Mouse (Mus musculus): ENCODE results near the gene Rbfox2. TPM values are rescaled to one million over a fixed set of nuclear protein-coding genes. Genes with fewer than 3 reads are reported as not detected.

Rbfox2 gene
- polyA plus RNA-seq, 1 experiment from 2014 or later: 118 TPM

DNA sequence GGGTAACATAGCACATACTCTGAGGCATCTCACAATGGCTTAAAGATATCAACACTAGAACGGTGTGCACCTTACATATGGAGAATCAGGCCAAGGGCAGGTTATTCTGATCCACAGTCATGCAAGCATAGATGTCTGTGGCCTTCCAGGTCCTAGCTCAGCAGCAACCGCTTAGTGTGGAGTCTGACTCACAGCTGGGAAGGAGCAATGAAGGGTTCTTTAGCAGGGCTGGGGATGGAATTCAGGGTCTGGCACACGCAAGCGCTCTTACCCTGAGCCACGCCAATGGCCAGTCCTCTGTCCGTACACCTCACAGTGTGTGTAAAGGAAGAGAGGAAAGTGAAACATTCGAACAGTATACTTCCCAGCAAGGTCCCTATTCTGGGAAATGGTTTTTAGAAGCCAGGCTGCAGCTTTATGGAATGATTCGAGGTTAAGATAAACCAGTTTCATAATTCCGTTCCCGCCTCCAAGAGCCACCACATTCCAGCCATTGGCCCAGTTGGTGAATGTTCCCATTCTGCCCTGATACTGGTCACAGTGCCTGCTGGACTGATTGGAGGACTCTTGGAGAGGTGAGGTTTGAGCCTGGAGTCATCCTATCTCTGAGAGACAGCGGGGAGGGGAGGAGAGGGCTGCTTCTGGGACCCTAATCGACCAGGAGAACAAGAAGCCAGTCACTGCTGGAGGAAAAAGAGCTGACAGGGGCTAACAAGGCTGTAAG lies 262.0 kb downstream of the Rbfox2 start, which contains the start of gene Apol6:
Apol6 (plus strand) TSS at position 133 of the 724 bp plus-strand sequence.
- H3K4me2 ChIP-seq (replicated peaks): no peak within 1 kb of the TSS
- no peaks in the 10 kb centered on the region for H3K27me3 ChIP-seq
- no peak within 1 kb of the TSS for H3K27ac ChIP-seq (replicated peaks)
- ATAC-seq (ENCODE audit: low FRiP score, low read depth): no peak
- WGBS: 85% methylated on average over 12 of the region's 12 CpGs
- H3K9ac ChIP-seq (replicated peaks): no peak within 1 kb of the TSS
- H3K4me1 ChIP-seq: no peaks in the 10 kb centered on the region
- H3K9me3 ChIP-seq: no peaks in the 10 kb centered on the region
- no peak within 1 kb of the TSS for H3K4me3 ChIP-seq
- H3K36me3 ChIP-seq: no peaks in the 10 kb centered on the region

- Histone ChIP-seq H3K36me3 (no peaks in the 10 kb centered on the region), H3K4me2 (replicated peaks) (no peak overlapping the region), H3K4me1 (peaks cover 14% of the 10 kb centered on the region; the same call in 1 of the 2 replicates), H3K9me3 (no peaks in the 10 kb centered on the region), H3K27me3 (no peaks in the 10 kb centered on the region), H3K27ac (replicated peaks) (no peak overlapping the region), H3K4me3 (no peak overlapping the region), H3K9ac (replicated peaks) (no peak overlapping the region)
- 82% methylated on average over 3 of the region's 3 CpGs for WGBS
- no peak for ATAC-seq (ENCODE audit: low FRiP score, low read depth)
These were observed 266.0 kb downstream of the Rbfox2 start for GRCm38 (mm10) chr15:77040784-77041183.

GRCm38 (mm10) chr15:77039211-77039700 lies 267.5 kb downstream of the Rbfox2 start:
- Histone ChIP-seq H3K4me3 (no peak overlapping the region), H3K4me1 (peaks cover 14% of the 10 kb centered on the region; the same call in 1 of the 2 replicates), H3K9ac (replicated peaks) (no peak overlapping the region), H3K9me3 (no peaks in the 10 kb centered on the region), H3K4me2 (replicated peaks) (no peak overlapping the region), H3K36me3 (no peaks in the 10 kb centered on the region), H3K27ac (replicated peaks) (no peak overlapping the region), H3K27me3 (no peaks in the 10 kb centered on the region)
- WGBS: 69% methylated on average over 8 of the region's 9 CpGs
- ATAC-seq (ENCODE audit: low FRiP score, low read depth): no peak

DNA sequence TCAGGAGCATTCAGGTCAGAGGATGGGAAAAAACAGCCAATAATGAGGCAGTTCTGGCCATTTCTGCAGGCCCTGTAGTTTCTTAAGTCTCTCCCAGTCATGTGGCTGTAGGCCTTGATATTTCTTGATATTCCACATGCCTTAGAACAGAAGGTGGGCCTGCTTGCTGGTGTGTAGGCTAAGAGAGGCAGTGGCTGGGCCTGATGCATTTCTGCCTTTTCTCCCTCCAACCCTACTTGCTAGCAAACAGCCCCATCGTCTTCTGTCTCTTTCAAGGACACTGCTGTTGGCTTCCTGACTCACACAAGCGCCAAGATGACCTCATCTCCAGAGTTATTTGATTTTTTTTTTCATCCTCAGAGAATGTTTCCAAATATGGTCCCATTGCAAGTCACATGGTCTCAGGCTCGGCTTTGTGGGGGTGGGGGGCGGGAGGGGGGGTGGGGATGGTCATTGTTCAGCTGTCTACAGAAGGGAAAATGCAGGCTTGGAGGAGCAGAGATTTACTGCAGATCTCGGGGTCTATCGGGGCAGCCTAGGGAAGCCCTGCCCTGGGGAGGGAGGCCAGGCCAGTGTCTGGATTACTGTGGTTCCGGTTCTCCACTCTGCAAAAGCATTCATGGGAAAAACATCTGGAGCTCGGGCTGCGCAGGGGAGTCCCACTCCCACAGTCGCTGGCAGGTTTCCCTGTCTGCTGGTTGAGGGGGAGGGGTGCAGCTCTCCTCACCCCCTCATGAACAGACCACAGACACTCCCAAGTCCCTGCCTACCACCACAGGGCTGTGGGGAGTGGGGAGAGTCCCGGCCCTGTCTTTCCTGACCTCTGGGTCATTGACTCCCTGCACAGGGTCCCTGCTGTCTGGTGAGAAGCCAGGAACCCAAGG lies 269.3 kb downstream of the Rbfox2 start:
- peak overlapping the region; percentile 49; the same call in 1 of the 2 replicates for H3K27ac ChIP-seq (replicated peaks)
- peaks cover 14% of the 10 kb centered on the region; the same call in 1 of the 2 replicates for H3K4me1 ChIP-seq
- WGBS: 49% methylated on average over 11 of the region's 11 CpGs
- no peak overlapping the region for H3K4me2 ChIP-seq (replicated peaks)
- H3K9ac ChIP-seq (replicated peaks): 0 out of 2 replicates have a peak overlapping the region, but pooled peaks have one; percentile 8
- no peaks in the 10 kb centered on the region for H3K36me3 ChIP-seq
- H3K4me3 ChIP-seq: no peak overlapping the region
- no peaks in the 10 kb centered on the region for H3K9me3 ChIP-seq
- no peaks in the 10 kb centered on the region for H3K27me3 ChIP-seq
- no peak for ATAC-seq (ENCODE audit: low FRiP score, low read depth)

- H3K36me3 ChIP-seq: no peaks in the 10 kb centered on the region
- H3K4me3 ChIP-seq: no peak overlapping the region
- WGBS: 41% methylated on average over 2 of the region's 2 CpGs
- no peak overlapping the region for H3K4me2 ChIP-seq (replicated peaks)
- no peaks in the 10 kb centered on the region for H3K9me3 ChIP-seq
- ATAC-seq (ENCODE audit: low FRiP score, low read depth): no peak
- H3K27ac ChIP-seq (replicated peaks): peak overlapping the region; percentile 49; the same call in 1 of the 2 replicates
- no peaks in the 10 kb centered on the region for H3K27me3 ChIP-seq
- H3K9ac ChIP-seq (replicated peaks): no peak overlapping the region
- peaks cover 14% of the 10 kb centered on the region; the same call in 1 of the 2 replicates for H3K4me1 ChIP-seq
These were observed 269.9 kb downstream of the Rbfox2 start for GRCm38 (mm10) chr15:77036989-77037277.

- Histone ChIP-seq H3K27ac (replicated peaks) (0 out of 2 replicates have a peak overlapping the region, but pooled peaks have one; percentile 49), H3K9me3 (no peaks in the 10 kb centered on the region), H3K4me2 (replicated peaks) (no peak overlapping the region), H3K27me3 (no peaks in the 10 kb centered on the region), H3K4me3 (no peak overlapping the region), H3K4me1 (peaks cover 14% of the 10 kb centered on the region; the same call in 1 of the 2 replicates), H3K9ac (replicated peaks) (no peak overlapping the region), H3K36me3 (no peaks in the 10 kb centered on the region)
- WGBS: 81% methylated on average over 11 of the region's 11 CpGs
- no peak for ATAC-seq (ENCODE audit: low FRiP score, low read depth)
These were observed 270.4 kb downstream of the Rbfox2 start for GRCm38 (mm10) chr15:77036320-77036988.

DNA sequence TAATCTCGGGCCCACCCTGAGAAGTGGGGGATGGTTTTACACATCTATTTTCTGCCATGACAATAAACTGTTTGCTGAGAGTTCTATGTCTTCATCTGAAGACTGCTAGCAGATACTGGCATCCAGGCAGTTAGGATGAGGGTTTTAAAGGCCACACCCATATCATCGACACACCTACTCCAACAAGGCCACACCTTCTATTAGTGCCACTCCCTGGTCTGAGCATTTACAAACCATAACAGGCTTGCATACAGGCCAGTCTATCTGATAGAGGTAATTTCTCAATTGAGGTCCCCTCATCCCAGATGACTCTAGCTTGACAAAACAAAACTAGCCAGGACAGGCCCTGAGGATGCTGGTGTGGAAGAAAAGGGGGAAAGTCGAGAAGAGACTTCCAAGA lies 271.2 kb downstream of the Rbfox2 start:
- 87% methylated on average over 3 of the region's 3 CpGs for WGBS
- peaks cover 14% of the 10 kb centered on the region; the same call in 1 of the 2 replicates for H3K4me1 ChIP-seq

DNA sequence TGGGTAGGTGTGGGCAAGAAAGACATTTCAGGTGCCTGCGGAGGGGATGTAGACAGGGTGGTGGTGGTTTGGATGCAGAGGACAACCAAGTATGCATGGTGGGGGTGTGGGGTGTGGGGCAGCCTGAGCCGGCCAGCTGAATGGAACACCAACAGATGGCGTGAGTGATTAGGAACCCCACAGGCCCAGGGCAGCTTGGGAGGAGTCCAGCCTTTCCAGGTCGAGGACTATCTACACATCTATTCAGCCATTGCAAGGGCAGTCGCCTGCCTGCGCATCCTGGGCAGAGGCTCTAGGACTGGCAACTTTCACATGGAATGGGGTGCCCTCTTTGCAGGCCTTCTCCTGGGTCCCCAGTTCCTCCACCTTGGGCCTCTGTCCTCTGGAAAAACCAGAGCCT lies 272.3 kb downstream of the Rbfox2 start:
- Histone ChIP-seq H3K4me2 (replicated peaks) (no peak overlapping the region), H3K9me3 (no peaks in the 10 kb centered on the region), H3K4me1 (peaks cover 14% of the 10 kb centered on the region; the same call in 1 of the 2 replicates), H3K27ac (replicated peaks) (no peak overlapping the region), H3K36me3 (no peaks in the 10 kb centered on the region), H3K9ac (replicated peaks) (no peak overlapping the region), H3K4me3 (no peak overlapping the region), H3K27me3 (no peaks in the 10 kb centered on the region)
- WGBS: 79% methylated on average over 6 of the region's 6 CpGs
- no peak for ATAC-seq (ENCODE audit: low FRiP score, low read depth)

More for the DNA sequence above, 271.2 kb downstream of the Rbfox2 start:
- no peak overlapping the region for H3K4me3 ChIP-seq
- no peak overlapping the region for H3K9ac ChIP-seq (replicated peaks)
- no peaks in the 10 kb centered on the region for H3K27me3 ChIP-seq
- no peaks in the 10 kb centered on the region for H3K9me3 ChIP-seq
- H3K27ac ChIP-seq (replicated peaks): no peak overlapping the region
- no peak for ATAC-seq (ENCODE audit: low FRiP score, low read depth)
- H3K4me2 ChIP-seq (replicated peaks): no peak overlapping the region
- H3K36me3 ChIP-seq: no peaks in the 10 kb centered on the region

GRCm38 (mm10) chr15:77031271-77031670 lies 275.5 kb downstream of the Rbfox2 start:
- Histone ChIP-seq H3K27me3 (no peaks in the 10 kb centered on the region), H3K4me3 (no peak overlapping the region), H3K36me3 (no peaks in the 10 kb centered on the region), H3K4me1 (peaks cover 3% of the 10 kb centered on the region), H3K9me3 (no peaks in the 10 kb centered on the region), H3K27ac (replicated peaks) (no peak overlapping the region), H3K4me2 (replicated peaks) (no peak overlapping the region), H3K9ac (replicated peaks) (no peak overlapping the region)
- no peak for ATAC-seq (ENCODE audit: low FRiP score, low read depth)
- 58% methylated on average over 3 of the region's 3 CpGs for whole genome bisulfite sequencing

GRCm38 (mm10) chr15:77029331-77029991 lies 277.3 kb downstream of the Rbfox2 start:
- no peak for ATAC-seq (ENCODE audit: low FRiP score, low read depth)
- H3K36me3 ChIP-seq: no peaks in the 10 kb centered on the region
- no peak overlapping the region for H3K4me2 ChIP-seq (replicated peaks)
- no peaks in the 10 kb centered on the region for H3K27me3 ChIP-seq
- H3K27ac ChIP-seq (replicated peaks): no peak overlapping the region
- 32% methylated on average over 7 of the region's 7 CpGs for WGBS
- H3K9ac ChIP-seq (replicated peaks): no peak overlapping the region
- H3K4me3 ChIP-seq: no peak overlapping the region
- H3K4me1 ChIP-seq: peaks cover 11% of the 10 kb centered on the region
- no peaks in the 10 kb centered on the region for H3K9me3 ChIP-seq
